Mouse (Mus musculus) forebrain, embryonic 16.5 days (tissue): Measurements from ENCODE around the gene Akp3. TPM values are rescaled to one million over a fixed set of nuclear protein-coding genes. Genes with fewer than 3 reads are reported as not detected.
A peak's percentile ranks its signal among the peaks of the same experiment; 100 is the strongest.

ENCODE experiments used
- ATAC-seq: fragments of 200-750 bp; cut with Nextera tagmentation; 2 replicates; pipeline ENCODE4 v1.8.0; 2017; ENCODE audit warnings: mild to moderate bottlenecking, moderate library complexity
- H3K27ac ChIP-seq: fragments of 300-500 bp; sonication (generic); 2 replicates; pipeline ENCODE4 v1.5.1; 2014; ENCODE audit warnings: low read length, control low read depth
- H3K27me3 ChIP-seq: fragments of 300-500 bp; sonication (generic); replicated peaks from 2 replicates; pipeline ENCODE4 v1.6.1; 2014; ENCODE audit warnings: low read length; ENCODE audit not compliant: control insufficient read depth, insufficient read depth
- H3K36me3 ChIP-seq: fragments of 300-500 bp; sonication (generic); 2 replicates; pipeline ENCODE4 v1.6.1; 2014; ENCODE audit not compliant: control insufficient read depth, insufficient read depth
- H3K4me1 ChIP-seq: fragments of 300-500 bp; sonication (generic); replicated peaks from 2 replicates; pipeline ENCODE4 v1.6.1; 2014; ENCODE audit warnings: low read length; ENCODE audit not compliant: control insufficient read depth, insufficient read depth
- H3K4me2 ChIP-seq: fragments of 300-500 bp; sonication (generic); 2 replicates; pipeline ENCODE4 v1.6.1; 2014; ENCODE audit warnings: mild to moderate bottlenecking, low read length, control low read depth
- H3K4me3 ChIP-seq: fragments of 300-500 bp; sonication (generic); replicated peaks from 2 replicates; pipeline ENCODE4 v1.5.1; 2014; ENCODE audit warnings: mild to moderate bottlenecking, low read length, control low read depth
- H3K9ac ChIP-seq: fragments of 300-500 bp; sonication (generic); replicated peaks from 2 replicates; pipeline ENCODE4 v1.6.1; 2014; ENCODE audit warnings: low read depth, low read length, control low read depth
- H3K9me3 ChIP-seq: fragments of 300-500 bp; sonication (generic); 2 replicates; pipeline ENCODE4 v1.6.1; 2016; ENCODE audit warnings: low read length; ENCODE audit not compliant: control insufficient read depth
- WGBS: fragments of 180-500 bp; shearing (Covaris S2); extraction: QIAGEN DNeasy Blood & Tissue Kit; methylation state at CpG from one replicate; pipeline ENCODE4 v1.1.7; 2014; 5-methylcytosine and 5-hydroxymethylcytosine counted together
- polyA plus RNA-seq: library from polyadenylated mRNA; unstranded; fragments of >200 nt; fragmentation: Nextera tagmentation; extraction: Ambion mirVana; gene quantifications from 2 replicates; pipeline ENCODE4 v1.2.1, GENCODE M21; 2015

Akp3 gene
- polyA plus RNA-seq, 1 experiment from 2014 or later, result not detected

DNA sequence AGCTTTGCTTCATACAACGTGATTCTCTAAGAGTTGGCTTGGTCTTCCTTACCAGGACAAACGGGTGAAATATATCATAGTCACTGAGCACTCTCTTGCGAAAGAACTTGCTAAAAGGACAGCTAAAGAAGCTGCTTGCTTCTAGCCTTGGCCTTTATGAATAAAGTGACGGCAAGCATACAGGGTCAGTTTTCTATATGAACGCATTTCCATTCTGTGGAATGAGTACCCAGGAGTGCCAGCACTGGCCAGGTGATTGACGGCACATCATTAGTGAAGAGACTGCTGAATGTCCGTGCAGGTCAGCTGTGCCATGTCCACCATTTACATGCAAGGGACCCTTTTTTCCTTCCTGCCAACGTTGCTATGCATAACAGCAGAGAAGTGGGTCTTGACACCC, 18.2 kb upstream of the Akp3 start:
- H3K4me1 ChIP-seq, result no peaks in the 10 kb centered on the region
- no peak overlapping the region for H3K4me2 ChIP-seq
- no peaks in the 10 kb centered on the region for H3K27me3 ChIP-seq
- no peak overlapping the region for H3K4me3 ChIP-seq
- no peak for ATAC-seq
- no peaks in the 10 kb centered on the region for H3K36me3 ChIP-seq
- no peaks in the 10 kb centered on the region for H3K9me3 ChIP-seq
- WGBS, result 78% methylated on average over 8 of the region's 8 CpGs
- no peak overlapping the region for H3K9ac ChIP-seq
- no peak overlapping the region for H3K27ac ChIP-seq

DNA sequence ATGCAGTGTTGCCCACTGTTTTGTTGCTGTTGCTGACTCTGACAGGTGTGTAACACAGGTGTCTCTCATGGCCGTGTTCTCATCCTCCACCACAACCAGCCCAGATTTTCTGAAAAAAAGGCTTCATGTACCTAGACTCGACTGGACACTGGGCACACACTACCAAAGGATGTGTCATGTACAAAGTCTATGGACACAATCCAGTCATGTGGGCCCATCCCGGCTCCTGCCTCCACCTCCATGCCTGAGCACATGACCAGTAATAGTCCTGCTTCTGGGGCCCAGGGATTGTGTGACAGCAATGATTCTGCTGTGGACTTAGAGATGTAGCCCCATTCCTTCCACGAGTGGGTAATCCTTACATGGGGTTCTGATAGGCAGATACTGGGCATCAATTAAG, 16.2 kb upstream of the Akp3 start:
- WGBS, result 85% methylated on average over 4 of the region's 4 CpGs
- H3K27ac ChIP-seq, result no peak overlapping the region

DNA sequence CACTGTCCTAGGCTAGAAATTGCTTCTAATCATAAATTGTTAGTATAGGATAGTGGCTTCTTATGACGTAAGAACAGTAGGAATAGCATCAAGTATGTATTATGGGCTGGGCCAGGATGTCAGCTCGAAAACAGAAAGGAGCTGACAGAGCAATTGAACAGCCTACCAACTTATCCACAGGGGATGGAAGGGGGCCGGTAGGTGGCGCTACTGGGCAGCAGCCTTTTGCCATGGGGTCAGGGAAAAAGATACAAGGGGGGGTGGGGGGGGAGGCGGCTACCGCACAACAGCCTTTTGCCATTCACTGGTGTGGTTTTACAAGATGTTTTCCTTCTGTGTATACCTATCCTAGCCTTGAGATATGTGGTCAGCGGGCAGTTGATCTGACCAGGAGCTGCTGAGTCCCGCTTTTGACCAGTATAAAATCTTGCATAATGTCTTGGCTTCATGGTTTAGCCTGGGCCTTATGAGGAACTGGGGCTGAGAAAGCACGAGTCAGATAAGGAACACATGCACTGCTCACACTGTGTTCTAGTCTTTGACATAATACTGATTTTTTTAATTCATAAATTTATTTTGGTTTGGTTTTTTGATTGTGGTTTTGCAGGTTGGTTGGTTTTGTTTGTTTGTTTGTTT, 12.9 kb upstream of the Akp3 start:
- Histone ChIP-seq H3K9ac (no peak overlapping the region), H3K4me3 (no peak overlapping the region), H3K4me2 (no peak overlapping the region), H3K27me3 (no peaks in the 10 kb centered on the region), H3K4me1 (no peaks in the 10 kb centered on the region), H3K9me3 (no peaks in the 10 kb centered on the region), H3K36me3 (no peaks in the 10 kb centered on the region), H3K27ac (no peak overlapping the region)
- no peak for ATAC-seq
- 36% methylated on average over 9 of the region's 9 CpGs for WGBS

More for the DNA sequence above, 16.2 kb upstream of the Akp3 start:
- Histone ChIP-seq H3K4me3 (no peak overlapping the region), H3K4me2 (no peak overlapping the region), H3K9me3 (no peaks in the 10 kb centered on the region), H3K9ac (no peak overlapping the region), H3K27me3 (no peaks in the 10 kb centered on the region), H3K36me3 (no peaks in the 10 kb centered on the region), H3K4me1 (no peaks in the 10 kb centered on the region)
- ATAC-seq, result no peak

DNA sequence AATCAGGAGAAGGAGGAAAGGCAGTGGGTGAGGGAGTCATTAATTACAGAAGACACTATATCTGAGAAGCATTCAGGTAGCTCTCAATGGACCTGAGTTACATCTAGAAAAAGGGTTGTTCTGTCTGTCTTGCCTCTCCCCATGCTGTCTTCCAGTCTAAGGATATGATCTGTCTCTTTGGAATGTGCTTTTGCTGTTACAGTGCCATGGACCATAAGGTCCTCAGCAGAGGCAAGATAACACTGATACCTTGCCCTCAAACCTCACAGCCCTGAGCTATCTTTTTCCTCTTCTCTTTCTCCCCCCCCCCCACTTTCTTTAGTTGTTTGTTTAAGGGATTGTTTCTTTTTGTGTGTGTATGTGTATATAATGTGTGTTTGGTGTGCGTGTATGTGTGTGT, 10.0 kb upstream of the Akp3 start:
- no peak for ATAC-seq
- Histone ChIP-seq H3K27ac (no peak overlapping the region), H3K4me2 (no peak overlapping the region), H3K9ac (no peak overlapping the region), H3K4me3 (no peak overlapping the region), H3K9me3 (no peaks in the 10 kb centered on the region), H3K36me3 (no peaks in the 10 kb centered on the region), H3K27me3 (no peaks in the 10 kb centered on the region), H3K4me1 (no peaks in the 10 kb centered on the region)
- 76% methylated on average over 1 of the region's 1 CpGs for WGBS

DNA sequence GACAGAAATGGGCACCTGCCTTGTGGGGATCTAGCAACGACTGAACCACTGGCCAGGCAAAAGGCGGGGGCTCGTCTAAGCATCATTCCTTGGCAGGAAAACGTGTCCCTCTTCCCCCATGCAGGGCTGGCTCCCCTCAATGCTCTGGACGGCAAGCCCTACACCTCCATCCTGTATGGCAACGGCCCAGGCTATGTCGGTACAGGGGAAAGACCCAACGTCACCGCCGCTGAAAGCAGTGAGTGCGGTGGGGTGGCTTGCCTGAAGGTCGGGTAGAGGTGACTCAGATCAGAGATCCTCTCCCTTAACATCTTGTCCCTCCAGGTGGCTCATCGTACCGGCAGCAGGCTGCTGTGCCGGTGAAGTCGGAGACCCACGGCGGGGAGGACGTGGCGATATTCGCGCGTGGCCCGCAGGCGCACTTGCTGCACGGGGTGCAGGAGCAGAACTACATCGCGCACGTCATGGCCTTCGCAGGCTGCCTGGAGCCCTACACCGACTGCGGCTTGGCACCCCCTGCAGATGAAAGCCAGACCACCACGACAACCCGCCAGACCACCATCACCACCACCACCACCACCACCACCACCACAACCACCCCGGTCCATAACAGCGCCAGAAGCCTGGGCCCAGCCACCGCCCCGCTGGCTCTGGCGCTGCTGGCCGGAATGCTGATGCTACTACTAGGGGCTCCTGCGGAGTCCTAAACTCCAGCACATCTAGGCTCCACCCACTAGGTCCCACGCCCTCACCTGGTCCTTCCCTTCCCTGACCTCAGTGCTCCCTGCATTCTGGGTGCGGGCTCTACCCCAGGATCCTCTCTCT, 2.6 kb downstream of the Akp3 start:
- 7% methylated on average over 43 of the region's 43 CpGs for WGBS
- Histone ChIP-seq H3K4me1 (peaks cover 5% of the 10 kb centered on the region; the same call in 1 of the 2 replicates), H3K9ac (no peak overlapping the region; the same call in 1 of the 2 replicates), H3K27me3 (peaks cover 14% of the 10 kb centered on the region), H3K4me3 (peak overlapping the region; percentile 29), H3K4me2 (peak overlapping the region; percentile 42), H3K9me3 (no peaks in the 10 kb centered on the region), H3K36me3 (no peaks in the 10 kb centered on the region), H3K27ac (no peak overlapping the region)
- ATAC-seq, result 0 out of 2 replicates have a peak, but pooled peaks have one; percentile 40

DNA sequence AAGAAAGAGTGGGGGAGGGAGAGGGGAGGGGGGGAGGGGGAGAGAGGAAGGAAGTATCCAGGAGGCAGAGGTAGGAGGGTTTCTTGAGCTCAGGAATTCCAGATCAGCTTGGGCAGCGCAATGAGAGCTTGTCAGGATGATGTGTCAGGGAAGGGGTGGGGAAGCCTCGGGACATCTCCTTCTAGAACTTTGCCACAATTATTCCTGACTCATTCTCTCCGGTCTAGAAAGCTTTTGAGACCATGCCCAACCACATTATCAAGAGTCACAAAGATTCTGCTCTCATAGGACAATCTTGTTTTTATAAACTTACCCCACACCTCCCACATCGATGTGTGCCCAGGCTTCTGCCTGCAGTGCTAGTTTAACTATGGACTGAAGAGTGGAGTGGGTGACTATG, 7.0 kb downstream of the Akp3 start:
- ATAC-seq, result no peak
- Histone ChIP-seq H3K9me3 (no peaks in the 10 kb centered on the region), H3K27me3 (peaks cover 6% of the 10 kb centered on the region), H3K27ac (no peak overlapping the region), H3K36me3 (no peaks in the 10 kb centered on the region), H3K4me1 (peaks cover 5% of the 10 kb centered on the region; the same call in 1 of the 2 replicates), H3K9ac (no peak overlapping the region), H3K4me2 (no peak overlapping the region), H3K4me3 (no peak overlapping the region)
- 95% methylated on average over 4 of the region's 4 CpGs for whole genome bisulfite sequencing

DNA sequence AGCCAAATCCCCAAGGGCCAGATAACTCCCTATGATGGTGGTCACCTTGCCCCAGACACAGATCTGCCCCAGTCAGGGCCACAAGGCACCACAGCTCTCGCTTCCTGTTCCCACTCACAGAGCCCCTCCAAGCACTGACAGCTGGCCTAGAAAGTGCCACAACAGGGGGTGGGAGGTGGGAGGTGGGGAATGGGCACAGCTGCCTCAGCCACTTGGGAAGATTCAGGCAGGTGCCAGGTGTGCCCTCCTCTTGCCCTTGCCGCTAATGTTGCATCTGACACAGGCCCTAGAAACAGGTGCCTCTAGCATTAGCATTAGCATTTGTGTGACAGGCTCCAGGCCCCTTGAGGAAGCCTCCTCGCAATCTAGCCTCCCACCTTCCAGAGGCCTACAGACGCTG, 16.8 kb downstream of the Akp3 start:
- H3K4me3 ChIP-seq, result no peak overlapping the region
- ATAC-seq, result no peak
- 85% methylated on average over 4 of the region's 4 CpGs for WGBS

DNA sequence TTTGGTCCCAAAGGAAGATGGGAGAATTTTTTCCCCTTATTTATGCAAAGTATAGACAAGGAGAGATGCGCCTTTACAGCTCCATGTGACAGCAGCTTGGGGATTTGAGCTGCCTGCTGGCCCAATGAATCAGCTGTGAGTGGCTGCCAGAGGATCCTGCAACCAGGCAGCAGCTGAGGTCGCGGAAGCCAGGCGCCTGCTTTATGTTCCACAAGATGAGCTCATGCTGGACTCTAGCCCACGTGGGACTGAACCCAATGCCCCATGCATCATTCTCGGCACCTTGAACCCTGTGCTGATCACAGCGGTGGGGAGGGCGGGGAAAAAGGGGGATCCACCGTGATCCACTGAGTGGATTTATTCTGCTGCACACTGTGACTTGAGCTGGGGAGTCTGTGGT, 17.7 kb downstream of the Akp3 start:
- Histone ChIP-seq H3K4me2 (no peak overlapping the region), H3K4me1 (0 out of 2 replicates have a peak, but pooled peaks cover 6% of the 10 kb centered on the region), H3K27ac (no peak overlapping the region), H3K9me3 (no peaks in the 10 kb centered on the region), H3K27me3 (no peaks in the 10 kb centered on the region), H3K9ac (no peak overlapping the region), H3K36me3 (no peaks in the 10 kb centered on the region), H3K4me3 (no peak overlapping the region)
- WGBS, result 54% methylated on average over 9 of the region's 9 CpGs
- ATAC-seq, result peak; percentile 55; the same call in 1 of the 2 replicates

More for the DNA sequence above, 16.8 kb downstream of the Akp3 start:
- Histone ChIP-seq H3K27me3 (no peaks in the 10 kb centered on the region), H3K4me1 (0 out of 2 replicates have a peak, but pooled peaks cover 6% of the 10 kb centered on the region), H3K9me3 (no peaks in the 10 kb centered on the region), H3K4me2 (no peak overlapping the region), H3K9ac (no peak overlapping the region), H3K27ac (no peak overlapping the region), H3K36me3 (no peaks in the 10 kb centered on the region)

DNA sequence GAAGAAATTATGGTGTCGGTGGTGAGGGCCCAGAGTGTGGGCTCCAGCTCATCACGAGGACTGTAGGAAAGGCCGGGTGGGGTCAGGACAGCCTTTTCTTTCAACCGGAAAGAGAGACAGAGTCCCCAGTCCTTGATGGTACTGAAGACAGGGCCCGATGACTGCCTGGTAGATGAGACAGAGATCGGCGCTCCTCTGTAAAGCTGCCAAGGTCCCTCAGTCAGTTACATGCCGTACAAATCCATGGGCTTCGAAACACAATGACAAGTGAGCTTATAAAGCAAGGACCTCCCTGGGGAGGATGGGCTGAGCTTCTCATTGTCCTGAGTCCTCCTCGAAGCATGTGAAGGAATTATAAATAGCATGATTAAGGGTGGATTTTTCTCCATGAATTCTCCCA, 18.4 kb downstream of the Akp3 start:
- ATAC-seq, result no peak
- Histone ChIP-seq H3K9me3 (no peaks in the 10 kb centered on the region), H3K4me3 (no peak overlapping the region), H3K27ac (no peak overlapping the region), H3K36me3 (no peaks in the 10 kb centered on the region), H3K9ac (no peak overlapping the region), H3K4me1 (0 out of 2 replicates have a peak, but pooled peaks cover 6% of the 10 kb centered on the region), H3K27me3 (no peaks in the 10 kb centered on the region), H3K4me2 (no peak overlapping the region)
- WGBS, result 63% methylated on average over 10 of the region's 10 CpGs
